Mouse (Mus musculus) lung, postnatal 0 days (tissue): ENCODE results near the gene Mctp2. TPM values are rescaled to one million over a fixed set of nuclear protein-coding genes. Genes with fewer than 3 reads are reported as not detected.

ENCODE experiments used
- ATAC-seq: fragments of 200-750 bp; cut with Nextera tagmentation; 2 replicates; pipeline ENCODE4 v1.8.0; 2017; ENCODE audit warnings: moderate library complexity
- DNase-seq: peaks from one replicate; pipeline ENCODE4 v3.0.0-alpha.2; 2016; ENCODE audit warnings: low spot score
- H3K27ac ChIP-seq: fragments of 300-500 bp; sonication (generic); 2 replicates; pipeline ENCODE4 v1.5.1; 2014; ENCODE audit warnings: antibody characterized with exemption, mild to moderate bottlenecking, low read length, mixed read lengths
- H3K27me3 ChIP-seq: fragments of 300-500 bp; sonication (generic); replicated peaks from 2 replicates; pipeline ENCODE4 v1.6.1; 2014; ENCODE audit warnings: low read length, mixed read lengths; ENCODE audit not compliant: insufficient read depth
- H3K36me3 ChIP-seq: fragments of 300-500 bp; sonication (generic); 2 replicates; pipeline ENCODE4 v1.6.1; 2014; ENCODE audit warnings: low read length, mixed read lengths; ENCODE audit not compliant: insufficient read depth
- H3K4me1 ChIP-seq: fragments of 300-500 bp; sonication (generic); 2 replicates; pipeline ENCODE4 v1.6.1; 2014; ENCODE audit warnings: antibody characterized with exemption, low read depth, low read length, mixed read lengths; ENCODE audit not compliant: insufficient read depth
- H3K4me2 ChIP-seq: fragments of 300-500 bp; sonication (generic); replicated peaks from 2 replicates; pipeline ENCODE4 v1.6.1; 2014; ENCODE audit warnings: low read depth, mild to moderate bottlenecking, low read length, moderate library complexity, mixed read lengths
- H3K4me3 ChIP-seq: fragments of 300-500 bp; sonication (generic); 2 replicates; pipeline ENCODE4 v1.5.1; 2014; ENCODE audit warnings: low read depth, low read length
- H3K9ac ChIP-seq: fragments of 300-500 bp; sonication (generic); replicated peaks from 2 replicates; pipeline ENCODE4 v1.6.1; 2014; ENCODE audit warnings: low read depth, mild to moderate bottlenecking
- H3K9me3 ChIP-seq: fragments of 300-500 bp; sonication (generic); 2 replicates; pipeline ENCODE4 v1.6.1; 2016; ENCODE audit warnings: low read length, mixed read lengths
- CTCF ChIP-seq: IDR thresholded peaks from 2 replicates; pipeline ENCODE4 v1.5.1; 2016; ENCODE audit warnings: antibody characterized with exemption, mild to moderate bottlenecking
- EP300 ChIP-seq: IDR thresholded peaks from 2 replicates; pipeline ENCODE4 v1.6.1; 2016; ENCODE audit warnings: antibody characterized with exemption, mild to moderate bottlenecking, control low read depth
- WGBS: fragments of 180-500 bp; shearing (Covaris S2); extraction: QIAGEN DNeasy Blood & Tissue Kit; methylation state at CpG from one replicate; pipeline ENCODE4 v1.1.7; 2014; 5-methylcytosine and 5-hydroxymethylcytosine counted together
- polyA plus RNA-seq: library from polyadenylated mRNA; unstranded; fragments of >200 nt; fragmentation: Nextera tagmentation; extraction: Ambion mirVana; gene quantifications from 2 replicates; pipeline ENCODE4 v1.2.1, GENCODE M21; 2015

Gene Mctp2
- polyA plus RNA-seq, 1 experiment from 2014 or later = 3.2 TPM

GRCm38 (mm10) chr7:72096433-72096832 lies 210.0 kb downstream of the Mctp2 start:
- WGBS = 90% methylated on average over 3 of the region's 3 CpGs
- Histone ChIP-seq H3K4me2 (no peak overlapping the region), H3K36me3 (no peaks in the 10 kb centered on the region), H3K27me3 (no peaks in the 10 kb centered on the region), H3K27ac (no peak overlapping the region), H3K4me1 (no peaks in the 10 kb centered on the region), H3K9me3 (no peaks in the 10 kb centered on the region), H3K4me3 (no peak overlapping the region), H3K9ac (no peak overlapping the region)
- DNase-seq (no peak), ATAC-seq (no peak)
- TF ChIP-seq CTCF = no peak
- no peak for TF ChIP-seq EP300

DNA sequence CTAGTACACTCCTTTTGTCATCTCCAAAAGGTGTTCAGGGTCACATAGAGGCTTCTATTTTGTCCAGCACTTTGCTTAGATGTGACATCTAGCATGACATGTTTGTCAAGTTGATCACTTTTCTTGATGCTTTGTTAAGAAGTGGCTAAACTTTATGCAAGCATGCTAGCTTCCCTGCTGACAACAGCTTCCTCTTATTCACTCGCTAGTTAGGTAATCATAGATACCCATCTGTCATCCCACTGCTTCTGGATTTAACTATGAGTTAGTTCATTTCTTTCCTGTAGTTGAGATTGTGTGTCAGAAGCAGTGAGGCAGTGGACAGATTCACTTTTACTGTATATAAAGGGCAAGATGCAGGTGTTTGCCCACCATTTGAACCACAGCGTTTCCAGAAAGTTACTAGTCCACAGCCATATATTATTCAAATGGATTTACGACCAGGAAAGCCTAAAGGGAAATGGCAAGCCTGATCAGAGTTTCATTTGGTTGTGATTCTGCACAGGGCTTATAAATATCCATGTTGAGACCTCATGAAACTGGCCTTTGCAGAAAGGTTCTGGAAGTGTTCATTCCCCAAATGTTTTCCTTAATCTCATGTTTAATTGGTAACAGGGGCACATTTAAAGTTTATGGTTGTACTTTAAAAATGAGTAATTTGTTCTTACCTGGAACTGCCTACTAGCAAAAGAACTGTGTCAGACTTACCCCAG lies 216.8 kb downstream of the Mctp2 start:
- ATAC-seq (no peak), DNase-seq (no peak)
- H3K36me3 ChIP-seq = no peaks in the 10 kb centered on the region
- no peaks in the 10 kb centered on the region for H3K4me1 ChIP-seq
- no peaks in the 10 kb centered on the region for H3K9me3 ChIP-seq
- H3K27me3 ChIP-seq = no peaks in the 10 kb centered on the region
- TF ChIP-seq EP300 = no peak
- TF ChIP-seq CTCF = no peak
- H3K27ac ChIP-seq = no peak overlapping the region
- H3K9ac ChIP-seq = no peak overlapping the region
- H3K4me2 ChIP-seq = no peak overlapping the region
- 83% methylated on average over 3 of the region's 3 CpGs for WGBS
- H3K4me3 ChIP-seq = no peak overlapping the region

GRCm38 (mm10) chr7:72080705-72081104 lies 225.7 kb downstream of the Mctp2 start:
- Histone ChIP-seq H3K4me3 (no peak overlapping the region), H3K4me2 (no peak overlapping the region), H3K27me3 (no peaks in the 10 kb centered on the region), H3K9me3 (no peaks in the 10 kb centered on the region), H3K4me1 (no peaks in the 10 kb centered on the region), H3K36me3 (no peaks in the 10 kb centered on the region), H3K9ac (no peak overlapping the region), H3K27ac (no peak overlapping the region)
- 44% methylated on average over 1 of the region's 1 CpGs for WGBS
- no peak for TF ChIP-seq CTCF
- no peak for TF ChIP-seq EP300
- ATAC-seq (no peak), DNase-seq (no peak)

DNA sequence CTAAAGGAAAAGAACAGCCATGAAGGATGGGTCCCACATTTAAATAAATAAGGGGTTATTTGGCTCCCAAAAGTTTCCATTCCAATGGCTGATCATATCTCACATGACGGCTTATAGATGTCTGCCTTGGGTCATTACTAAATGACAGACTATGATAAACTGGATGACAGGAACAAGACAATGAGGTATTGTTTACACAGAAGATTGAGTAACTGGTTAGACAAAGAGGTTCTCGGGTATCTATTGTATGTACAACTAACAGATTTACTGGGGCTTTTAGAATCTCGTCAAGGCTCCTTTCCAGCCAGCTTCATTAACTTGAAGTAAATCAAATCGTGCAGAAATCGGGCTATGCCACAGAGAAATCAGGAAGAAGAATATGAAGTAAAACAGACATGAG lies 227.5 kb downstream of the Mctp2 start:
- Histone ChIP-seq H3K27me3 (no peaks in the 10 kb centered on the region), H3K4me1 (no peaks in the 10 kb centered on the region), H3K27ac (no peak overlapping the region), H3K4me3 (no peak overlapping the region), H3K36me3 (no peaks in the 10 kb centered on the region), H3K9ac (no peak overlapping the region), H3K9me3 (no peaks in the 10 kb centered on the region), H3K4me2 (no peak overlapping the region)
- DNase-seq (no peak), ATAC-seq (no peak)
- TF ChIP-seq EP300 (no peak), CTCF (no peak)
- 42% methylated on average over 5 of the region's 5 CpGs for WGBS

DNA sequence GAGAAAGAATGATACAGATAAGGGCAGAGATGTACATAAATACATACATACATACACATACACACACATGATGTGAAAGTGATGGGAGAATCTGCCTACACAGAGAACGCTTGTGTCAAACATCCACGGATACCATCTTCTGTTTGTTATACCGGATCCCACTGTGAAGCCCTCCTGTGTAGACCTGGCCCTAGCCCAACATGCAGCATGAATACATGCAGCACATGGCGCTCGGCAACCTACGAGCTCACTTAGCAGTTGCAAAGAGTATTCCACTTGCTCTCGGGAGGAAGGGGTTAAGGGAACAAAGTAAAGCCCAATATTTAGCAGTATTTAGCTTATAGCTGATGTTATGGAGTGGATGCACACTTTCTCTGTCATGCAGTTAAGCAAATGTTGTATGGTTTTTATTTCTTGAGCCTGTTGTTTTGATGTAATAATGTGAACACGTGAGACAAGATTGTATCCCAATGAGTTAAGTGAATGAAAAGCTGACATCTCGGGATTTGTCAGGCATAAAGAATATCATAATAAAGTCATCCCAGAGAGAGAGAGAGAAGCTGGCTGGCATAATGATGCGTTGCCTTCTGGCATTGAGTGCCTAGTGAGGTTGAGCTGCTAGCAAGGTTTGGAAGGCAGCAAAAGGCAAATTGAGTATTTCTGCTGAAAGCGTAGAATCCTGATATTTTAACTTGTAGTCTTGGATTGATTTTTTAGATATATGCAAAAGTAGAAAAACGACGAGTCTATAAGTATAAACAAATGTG lies 234.8 kb downstream of the Mctp2 start:
- H3K9me3 ChIP-seq = no peaks in the 10 kb centered on the region
- 78% methylated on average over 13 of the region's 13 CpGs for WGBS
- ATAC-seq (no peak), DNase-seq (no peak)
- TF ChIP-seq EP300 (no peak), CTCF (no peak)
- H3K9ac ChIP-seq = no peak overlapping the region
- H3K4me2 ChIP-seq = no peak overlapping the region
- no peak overlapping the region for H3K27ac ChIP-seq
- H3K4me3 ChIP-seq = no peak overlapping the region
- H3K27me3 ChIP-seq = no peaks in the 10 kb centered on the region
- no peaks in the 10 kb centered on the region for H3K36me3 ChIP-seq
- H3K4me1 ChIP-seq = no peaks in the 10 kb centered on the region

GRCm38 (mm10) chr7:72068454-72068853 lies 238.0 kb downstream of the Mctp2 start:
- 71% methylated on average over 2 of the region's 2 CpGs for WGBS
- Histone ChIP-seq H3K4me2 (no peak overlapping the region), H3K4me1 (no peaks in the 10 kb centered on the region), H3K4me3 (no peak overlapping the region), H3K9me3 (no peaks in the 10 kb centered on the region), H3K36me3 (no peaks in the 10 kb centered on the region), H3K9ac (no peak overlapping the region), H3K27ac (no peak overlapping the region), H3K27me3 (no peaks in the 10 kb centered on the region)
- DNase-seq (no peak), ATAC-seq (no peak)
- TF ChIP-seq CTCF (no peak), EP300 (no peak)
